Mouse (Mus musculus) thymus, postnatal 10 days (tissue): Measurements from ENCODE around the gene Rbm28.
"Not testable (repeated sequence)": the region's sequence is repeated elsewhere in the genome, so short reads cannot be mapped to it uniquely, and the experiment has no call there.

Experiments used
- DNase-seq, 2 experiments: peaks; one replicate each; pipeline ENCODE4 v3.0.0; 2021; ENCODE audit warnings: low spot score in 2 of 2

Gene Rbm28

GRCm38 (mm10) chr6:29195146-29195545 is 30.3 kb upstream of the Rbm28 start:
- no peak for DNase-seq

GRCm38 (mm10) chr6:29193961-29194750 is 29.4 kb upstream of the Rbm28 start:
- DNase-seq, result no peak

GRCm38 (mm10) chr6:29187936-29188335 is 23.1 kb upstream of the Rbm28 start:
- no peak for DNase-seq

- DNase-seq, result no peak
Measured at GRCm38 (mm10) chr6:29179843-29180242, 15.0 kb upstream of the Rbm28 start.

GRCm38 (mm10) chr6:29178888-29179658 is 14.3 kb upstream of the Rbm28 start, which contains the start of gene Prrt4:
Gene Prrt4, minus strand, starts transcription at chr6:29179584.
- DNase-seq, result peak in 1 of 2 experiments; percentile 28

GRCm38 (mm10) chr6:29177901-29178879 is 13.4 kb upstream of the Rbm28 start:
- no peak for DNase-seq

GRCm38 (mm10) chr6:29175113-29175512 is 10.3 kb upstream of the Rbm28 start:
- no peak for DNase-seq

- no peak for DNase-seq
Measured at GRCm38 (mm10) chr6:29174368-29174767, 9.6 kb upstream of the Rbm28 start.

GRCm38 (mm10) chr6:29170952-29171388 is 6.2 kb upstream of the Rbm28 start:
- peak; percentile 42 to 71 for DNase-seq

- peak; percentile 63 to 69 for DNase-seq
Measured at GRCm38 (mm10) chr6:29170063-29170921, 5.5 kb upstream of the Rbm28 start.

GRCm38 (mm10) chr6:29169675-29170062 is 4.9 kb upstream of the Rbm28 start:
- DNase-seq, result no peak

GRCm38 (mm10) chr6:29168871-29169270 is 4.1 kb upstream of the Rbm28 start:
- DNase-seq, result no peak

GRCm38 (mm10) chr6:29166196-29166595 is 1.4 kb upstream of the Rbm28 start:
- DNase-seq, result peak in 1 of 2 experiments; percentile 57

- not testable (repeated sequence) for DNase-seq
Measured at GRCm38 (mm10) chr6:29161291-29161690, 3.5 kb downstream of the Rbm28 start.

- DNase-seq, result no peak
Measured at GRCm38 (mm10) chr6:29160786-29161185, 4.0 kb downstream of the Rbm28 start.

GRCm38 (mm10) chr6:29156326-29156725 is 8.5 kb downstream of the Rbm28 start:
- no peak for DNase-seq

GRCm38 (mm10) chr6:29150001-29150400 is 14.8 kb downstream of the Rbm28 start:
- no peak for DNase-seq

GRCm38 (mm10) chr6:29147407-29148010 is 17.3 kb downstream of the Rbm28 start:
- DNase-seq, result no peak

- no peak for DNase-seq
Measured at GRCm38 (mm10) chr6:29146641-29147040, 18.2 kb downstream of the Rbm28 start.
